Mouse (Mus musculus) liver, embryonic 14.5 days (tissue): ENCODE data around the gene Tmem254a. TPM values are rescaled to one million over a fixed set of nuclear protein-coding genes. Genes with fewer than 3 reads are reported as not detected.
"Not testable (repeated sequence)": the region's sequence is repeated elsewhere in the genome, so short reads cannot be mapped to it uniquely, and the experiment has no call there.

Experiments used
- ATAC-seq: fragments of 200-750 bp; cut with Nextera tagmentation; 2 replicates; pipeline ENCODE4 v1.8.0; 2017; ENCODE audit warnings: moderate number of reproducible peaks, mild to moderate bottlenecking, moderate library complexity; ENCODE audit not compliant: insufficient read depth
- DNase-seq, 3 experiments: peaks; one replicate each; pipeline ENCODE4 v3.0.0-alpha.2; 2012 to 2013; ENCODE audit warnings: low read depth in 3 of 3, low spot score in 3 of 3
- H3K27ac ChIP-seq: fragments of 300-500 bp; sonication (generic); 2 replicates; pipeline ENCODE4 v1.5.1; 2014; ENCODE audit warnings: moderate library complexity, mild to moderate bottlenecking, control low read depth, inconsistent platforms
- H3K27me3 ChIP-seq: fragments of 300-500 bp; sonication (generic); 2 replicates; pipeline ENCODE4 v1.6.1; 2014; ENCODE audit warnings: mild to moderate bottlenecking, low read length, moderate library complexity; ENCODE audit not compliant: control insufficient read depth, insufficient read depth
- H3K36me3 ChIP-seq: fragments of 300-500 bp; sonication (generic); replicated peaks from 2 replicates; pipeline ENCODE4 v1.6.1; 2014; ENCODE audit warnings: low read depth; ENCODE audit not compliant: control insufficient read depth, insufficient read depth
- H3K4me1 ChIP-seq, 2 experiments: fragments of 200-500 bp in 1 of 2; fragments of 300-500 bp in 1 of 2; sonication (generic) in 1 of 2; replicated peaks; 2 replicates each; pipeline ENCODE4 v1.6.1; 2012 to 2014; ENCODE audit warnings: antibody characterized with exemption in 1 of 2, inconsistent platforms in 1 of 2, low read length in 1 of 2; ENCODE audit not compliant: control insufficient read depth in 2 of 2, insufficient read depth in 2 of 2
- H3K4me2 ChIP-seq: fragments of 300-500 bp; sonication (generic); 2 replicates; pipeline ENCODE4 v1.6.1; 2014; ENCODE audit warnings: low read depth, mild to moderate bottlenecking, control low read depth, moderate library complexity
- H3K4me3 ChIP-seq, 2 experiments: fragments of 200-500 bp in 1 of 2; fragments of 300-500 bp in 1 of 2; sonication (generic) in 1 of 2; 2 replicates each; pipeline ENCODE4 v1.5.1; 2012 to 2014; ENCODE audit warnings: low read depth in 2 of 2, low read length in 2 of 2, mild to moderate bottlenecking in 2 of 2, control low read depth in 1 of 2, inconsistent platforms in 1 of 2, moderate library complexity in 1 of 2; ENCODE audit not compliant: insufficient read depth in 1 of 2
- H3K9ac ChIP-seq: fragments of 300-500 bp; sonication (generic); replicated peaks from 2 replicates; pipeline ENCODE4 v1.6.1; 2014; ENCODE audit warnings: mild to moderate bottlenecking, control low read depth, moderate library complexity
- H3K9me3 ChIP-seq: fragments of 300-500 bp; sonication (generic); 2 replicates; pipeline ENCODE4 v1.6.1; 2016; ENCODE audit warnings: low read length, mixed read lengths; ENCODE audit not compliant: control insufficient read depth
- whole genome bisulfite sequencing: fragments of 180-500 bp; shearing (Covaris S2); extraction: QIAGEN DNeasy Blood & Tissue Kit; methylation state at CpG from one replicate; pipeline ENCODE4 v1.1.7; 2014; ENCODE audit not compliant: insufficient replicate concordance; 5-methylcytosine and 5-hydroxymethylcytosine counted together
- polyA plus RNA-seq, 2 experiments: library from polyadenylated mRNA; depleted of rRNA in 1 of 2; stranded (reverse) in 1 of 2; unstranded in 1 of 2; fragments of >200 nt; fragmentation: Nextera tagmentation in 1 of 2; extraction: Ambion mirVana in 1 of 2; gene quantifications; 2 replicates each; pipeline versions ENCODE4 v1.2.1 to v1.2.3; 2012 to 2014

Tmem254a gene
- polyA plus RNA-seq (2012; rRNA removed) (1.5 and 1.6 TPM in 2 replicates), polyA plus RNA-seq (2014; fragmentation: Nextera tagmentation; extraction: Ambion mirVana) (0.80 and 1.8 TPM in 2 replicates)

DNA sequence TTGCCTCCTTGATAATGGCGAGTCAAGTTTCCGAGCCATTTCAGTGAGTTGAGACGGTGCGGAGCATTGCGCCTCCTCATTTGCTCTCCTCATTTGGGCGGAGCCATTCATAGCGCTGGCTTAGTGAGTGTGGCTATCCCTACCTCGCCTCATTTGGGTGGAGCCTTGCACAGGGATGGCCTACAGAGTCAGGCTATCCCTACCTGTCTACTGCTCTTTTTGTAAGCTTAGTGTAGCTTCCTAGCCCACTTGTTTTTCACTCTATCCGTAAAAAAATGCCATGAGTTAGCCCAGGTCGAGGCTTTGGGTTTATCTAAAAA, at the start of gene Tmem254a:
TSS of gene Tmem254a (minus strand) at position 111 of the 320 bp plus-strand sequence.
- H3K9me3 ChIP-seq, H3K4me1 ChIP-seq, H3K9ac ChIP-seq, H3K27ac ChIP-seq, H3K4me2 ChIP-seq, DNase-seq, H3K36me3 ChIP-seq, H3K4me3 ChIP-seq, H3K27me3 ChIP-seq: not testable (repeated sequence)
- WGBS = no CpG with 5 or more reads among the region's 10 CpGs
- peak; percentile 89 for ATAC-seq

DNA sequence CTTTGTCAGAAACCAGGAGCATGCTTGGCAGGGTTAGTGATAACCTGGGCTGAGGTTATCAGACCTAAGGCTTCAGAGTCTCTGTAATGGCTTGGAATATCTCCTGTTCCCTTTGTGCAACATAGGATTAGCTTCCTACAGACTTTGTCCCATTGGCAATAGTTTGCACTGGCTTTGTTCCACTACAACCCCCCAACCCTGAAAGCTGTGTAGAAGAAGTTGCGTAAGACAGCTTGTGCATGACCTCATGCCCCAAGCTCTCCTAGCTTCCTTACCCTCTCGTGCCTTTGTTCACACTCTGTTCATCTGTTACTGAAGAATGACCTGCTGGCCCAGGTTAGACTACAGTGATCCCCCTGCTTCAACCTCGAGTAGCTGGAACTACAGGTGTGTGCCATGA, 30.4 kb upstream of the Tmem254a start:
- ATAC-seq, H3K27ac ChIP-seq, H3K4me2 ChIP-seq, H3K9me3 ChIP-seq, H3K4me3 ChIP-seq, H3K9ac ChIP-seq, DNase-seq, H3K36me3 ChIP-seq, H3K27me3 ChIP-seq, H3K4me1 ChIP-seq: not testable (repeated sequence)
- no CpG with 5 or more reads among the region's 3 CpGs for WGBS

- no CpG with 5 or more reads among the region's 8 CpGs for WGBS
- ATAC-seq = not testable (repeated sequence)
These were observed 10.5 kb upstream of the Tmem254a start, which contains the start of gene Cphx1 for GRCm38 (mm10) chr14:25938004-25938403. Gene Cphx1 (plus strand): TSS chr14:25938304.

GRCm38 (mm10) chr14:25936867-25937630, 9.6 kb upstream of the Tmem254a start:
- not testable (repeated sequence) for H3K4me3 ChIP-seq, H3K27ac ChIP-seq, H3K4me2 ChIP-seq, H3K4me1 ChIP-seq, H3K27me3 ChIP-seq, DNase-seq, H3K9me3 ChIP-seq, H3K36me3 ChIP-seq, H3K9ac ChIP-seq
- ATAC-seq = peak; percentile 77
- no CpG with 5 or more reads among the region's 5 CpGs for WGBS

More at GRCm38 (mm10) chr14:25938004-25938403, 10.5 kb upstream of the Tmem254a start, which contains the start of gene Cphx1:
- not testable (repeated sequence) for H3K4me3 ChIP-seq, DNase-seq, H3K9ac ChIP-seq, H3K27ac ChIP-seq, H3K4me1 ChIP-seq, H3K4me2 ChIP-seq, H3K36me3 ChIP-seq, H3K9me3 ChIP-seq, H3K27me3 ChIP-seq

DNA sequence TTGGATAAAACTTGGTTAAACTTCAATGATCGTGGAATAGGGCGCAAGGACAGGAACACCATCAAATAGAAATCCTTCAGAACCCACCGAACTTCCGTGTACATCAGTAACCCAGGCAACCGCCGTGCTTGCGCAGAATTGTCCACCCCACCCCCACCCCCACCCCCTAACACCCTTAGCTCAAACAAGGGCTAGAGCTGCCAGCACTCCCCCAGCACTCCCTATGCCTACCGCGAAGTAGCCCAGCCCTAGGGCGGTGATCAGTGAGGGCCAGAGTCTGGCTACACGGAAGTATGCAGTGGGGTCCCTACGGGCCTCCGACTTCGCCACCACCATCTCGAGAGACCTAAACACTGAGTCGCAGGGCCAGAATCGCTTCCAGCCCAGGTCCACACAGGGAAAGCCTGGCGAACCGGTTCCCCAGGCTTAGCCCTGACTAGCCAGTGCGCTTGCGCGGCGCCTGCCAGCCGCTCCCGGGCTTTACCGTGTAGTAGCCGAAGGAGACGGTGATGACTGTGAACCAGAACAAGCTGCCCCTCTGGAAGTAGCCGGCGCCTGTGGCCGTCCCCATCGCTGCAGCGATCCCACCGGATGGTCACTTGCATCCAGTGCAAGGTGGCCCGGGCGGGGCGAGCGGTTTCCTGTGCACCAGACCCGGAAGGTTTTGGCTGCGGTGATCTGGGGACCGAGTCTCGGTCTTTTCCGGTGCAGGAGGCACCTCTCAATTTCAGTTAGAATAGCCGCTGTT, 484 bp downstream of the Tmem254a start:
- not testable (repeated sequence) for H3K4me2 ChIP-seq, H3K27me3 ChIP-seq, DNase-seq, H3K9ac ChIP-seq, H3K4me1 ChIP-seq, H3K36me3 ChIP-seq, H3K9me3 ChIP-seq, H3K4me3 ChIP-seq, H3K27ac ChIP-seq
- ATAC-seq = peak; percentile 76
- no CpG with 5 or more reads among the region's 44 CpGs for WGBS

DNA sequence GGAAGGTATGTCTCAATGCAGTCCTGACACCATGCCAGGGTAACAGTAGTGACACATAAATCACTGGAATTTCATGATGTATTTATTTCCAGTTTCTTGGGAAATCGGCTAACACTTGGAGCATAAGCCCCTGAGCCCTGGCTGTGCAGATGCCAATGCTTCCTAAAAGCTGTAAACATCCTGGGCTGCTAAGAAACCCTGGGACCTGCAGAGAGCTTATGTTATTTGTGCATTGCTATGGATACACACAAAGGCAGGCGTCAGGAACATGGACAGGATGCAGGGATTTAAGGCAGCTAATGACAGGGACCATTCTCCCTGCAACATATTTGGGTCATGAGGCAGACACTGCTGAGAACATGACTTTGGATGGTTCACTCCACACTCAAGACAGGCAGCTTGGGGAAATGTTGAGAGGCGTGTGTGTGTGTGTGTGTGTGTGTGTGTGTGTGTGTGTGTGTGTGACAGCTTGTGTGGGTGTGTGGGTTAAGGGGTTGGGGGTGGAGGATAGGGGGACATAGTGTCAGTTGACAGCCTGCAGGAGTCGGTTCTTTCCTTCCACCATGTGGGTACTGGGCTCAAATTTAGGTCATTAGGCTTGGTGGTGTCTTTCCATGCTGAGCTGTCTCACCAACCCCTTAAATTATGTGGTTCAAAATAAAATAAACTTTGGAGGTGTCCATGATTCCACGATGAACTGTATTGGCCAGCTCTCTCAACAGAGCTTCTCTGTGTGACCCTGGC, 8.9 kb downstream of the Tmem254a start:
- H3K4me3 ChIP-seq, H3K9ac ChIP-seq, H3K4me1 ChIP-seq, H3K36me3 ChIP-seq, H3K27ac ChIP-seq, ATAC-seq, DNase-seq, H3K9me3 ChIP-seq, H3K4me2 ChIP-seq, H3K27me3 ChIP-seq: not testable (repeated sequence)
- WGBS = no CpG with 5 or more reads among the region's 5 CpGs

DNA sequence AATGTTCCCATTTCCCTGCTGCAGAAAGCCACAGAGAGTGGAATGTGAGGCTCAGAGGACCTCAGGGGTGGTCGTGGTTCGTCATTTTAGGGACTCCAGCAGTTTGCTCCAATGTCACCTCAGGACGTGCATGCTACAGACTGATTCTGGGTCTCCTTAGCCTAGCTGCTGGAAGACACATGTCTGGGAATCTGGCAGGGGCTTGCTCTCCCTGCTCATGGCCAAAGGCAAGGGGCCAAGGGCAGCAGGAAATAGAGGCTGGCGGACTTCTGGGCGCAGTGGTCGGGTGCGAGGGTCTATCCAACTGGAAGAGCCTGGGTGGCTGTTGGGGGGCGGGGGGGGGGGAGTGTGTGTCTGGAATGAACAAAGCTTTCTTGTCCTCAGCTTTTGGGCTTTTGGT, 18.5 kb downstream of the Tmem254a start:
- H3K9me3 ChIP-seq, H3K9ac ChIP-seq, H3K4me1 ChIP-seq, H3K4me2 ChIP-seq, H3K4me3 ChIP-seq, ATAC-seq, H3K36me3 ChIP-seq, DNase-seq, H3K27ac ChIP-seq, H3K27me3 ChIP-seq: not testable (repeated sequence)
- WGBS = no CpG with 5 or more reads among the region's 8 CpGs
